Mouse (Mus musculus): ENCODE results near the gene Pigu.

The Pigu gene

DNA sequence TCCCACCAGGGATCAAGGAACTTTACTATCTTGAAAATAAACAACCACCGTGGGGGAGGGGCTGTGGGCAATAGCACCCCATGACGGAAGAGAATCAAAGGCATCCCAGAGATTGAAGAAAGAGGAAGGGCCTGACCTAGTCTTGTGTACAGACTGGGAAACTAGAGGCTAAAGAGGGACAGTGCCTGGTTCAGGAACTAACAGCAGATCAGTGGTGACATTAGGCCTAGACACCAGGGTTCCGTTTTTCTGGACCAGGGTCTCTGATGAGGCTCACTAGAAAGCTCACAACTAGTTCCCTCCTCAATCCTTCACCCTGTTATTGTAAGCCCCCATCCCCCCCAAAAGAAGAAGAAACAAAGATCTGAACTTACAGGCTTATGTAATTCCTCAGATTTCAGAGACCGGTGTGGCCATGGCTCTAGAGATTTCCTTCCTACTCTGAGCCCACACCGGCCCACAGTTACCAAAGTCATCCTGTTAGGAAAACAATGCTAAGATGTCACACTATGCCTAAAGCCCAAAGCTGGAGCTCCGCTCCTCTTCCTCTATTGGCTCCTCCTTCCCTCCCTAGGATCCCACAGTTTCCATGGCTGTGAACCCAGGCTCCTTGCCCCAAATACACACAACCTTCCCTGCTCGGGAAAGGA is 10.5 kb upstream of the Pigu start:
- no peak for DNase-seq (ENCODE audit: low read depth, low spot score)

- no peak for DNase-seq (ENCODE audit: low read depth, low spot score)
Observed at GRCm38 (mm10) chr2:155357686-155358399, 613 bp upstream of the Pigu start.

DNA sequence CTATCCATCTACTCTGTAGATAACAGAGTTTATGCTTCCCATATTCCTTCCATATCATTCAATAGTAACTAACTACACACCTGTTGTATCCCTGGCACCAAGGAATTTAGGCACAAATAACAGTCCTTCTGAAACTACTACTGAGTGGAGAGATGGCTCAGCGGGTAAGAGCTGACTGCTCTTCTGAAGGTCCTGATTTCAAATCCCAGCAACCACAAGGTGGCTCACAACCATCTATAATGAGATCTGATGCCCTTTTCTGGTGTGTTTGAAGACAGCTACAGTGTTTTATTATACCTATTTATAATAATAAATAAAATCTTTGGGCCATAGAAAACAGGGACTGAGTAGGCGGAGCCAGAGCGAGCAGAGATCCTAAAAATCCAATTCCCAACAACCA is 2.8 kb downstream of the Pigu start:
- DNase-seq (ENCODE audit: low read depth, low spot score), result no peak

GRCm38 (mm10) chr2:155346670-155347069 is 10.6 kb downstream of the Pigu start:
- no peak for DNase-seq (ENCODE audit: low read depth, low spot score)

GRCm38 (mm10) chr2:155340166-155340565 is 17.1 kb downstream of the Pigu start:
- DNase-seq (ENCODE audit: low read depth, low spot score), result no peak

- DNase-seq (ENCODE audit: low read depth, low spot score), result no peak
Observed at GRCm38 (mm10) chr2:155336254-155336653, 21.0 kb downstream of the Pigu start.

GRCm38 (mm10) chr2:155335231-155335630 is 22.0 kb downstream of the Pigu start:
- DNase-seq (ENCODE audit: low read depth, low spot score), result peak; percentile 29

DNA sequence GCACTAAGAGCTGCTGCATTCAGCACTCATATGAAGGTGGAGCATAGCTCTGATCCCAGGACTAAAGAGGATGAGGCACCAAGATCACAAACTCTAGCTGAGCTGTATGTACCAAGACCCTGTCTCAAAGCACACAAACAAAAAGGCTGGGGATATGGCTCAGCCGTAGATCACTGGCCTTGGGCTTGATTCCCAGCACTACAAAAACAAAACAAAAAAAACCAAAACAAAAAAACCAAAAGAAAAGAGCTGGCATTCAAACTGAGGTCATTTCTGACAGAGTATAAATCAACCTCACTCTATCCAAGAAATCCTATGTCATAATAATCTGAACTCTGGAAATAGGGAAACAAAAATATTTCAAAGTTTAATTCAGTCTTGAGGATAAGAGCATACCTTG is 23.8 kb downstream of the Pigu start:
- DNase-seq (ENCODE audit: low read depth, low spot score), result no peak

DNA sequence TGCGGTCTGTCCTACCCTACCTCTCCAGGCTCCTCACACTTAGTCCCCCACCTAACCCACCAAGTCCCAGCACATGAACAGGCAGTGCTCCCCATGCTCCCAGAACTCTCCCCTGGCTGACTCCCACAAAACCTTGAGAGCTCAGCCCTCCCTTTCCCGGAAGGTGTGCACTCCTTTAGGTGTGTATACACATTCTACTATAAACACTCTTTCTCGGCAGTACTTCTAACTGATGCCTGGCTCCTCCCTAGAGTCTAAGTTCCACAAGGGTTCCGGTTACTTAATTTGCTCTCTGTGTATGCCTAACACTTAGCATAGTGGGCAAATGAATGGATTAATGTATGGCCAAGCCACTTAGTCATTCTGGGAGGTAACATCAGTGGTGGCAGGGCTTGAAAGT is 25.9 kb downstream of the Pigu start:
- DNase-seq (ENCODE audit: low read depth, low spot score), result no peak

GRCm38 (mm10) chr2:155330811-155331210 is 26.4 kb downstream of the Pigu start:
- DNase-seq (ENCODE audit: low read depth, low spot score), result peak; percentile 38

DNA sequence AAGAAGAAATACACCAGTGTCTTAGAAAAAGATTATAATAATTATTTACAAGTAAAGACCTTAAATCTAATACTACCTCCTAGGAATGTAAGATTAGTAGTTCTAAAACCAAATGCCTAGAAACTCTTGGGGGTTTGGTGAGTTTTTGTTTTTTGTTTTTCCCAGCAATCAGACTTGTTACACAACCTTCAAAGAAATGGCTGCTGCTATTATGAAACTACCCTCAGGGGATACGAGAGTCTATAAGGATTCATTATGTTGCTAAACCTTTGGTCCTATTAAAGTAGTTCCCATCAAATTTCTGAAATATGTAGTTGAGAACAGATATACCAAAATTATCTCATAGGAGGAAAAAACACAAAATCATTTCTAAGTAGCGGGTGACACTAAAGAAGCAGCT is 27.5 kb downstream of the Pigu start:
- no peak for DNase-seq (ENCODE audit: low read depth, low spot score)

GRCm38 (mm10) chr2:155328906-155329305 is 28.3 kb downstream of the Pigu start:
- DNase-seq (ENCODE audit: low read depth, low spot score), result no peak

GRCm38 (mm10) chr2:155327906-155328305 is 29.3 kb downstream of the Pigu start:
- DNase-seq (ENCODE audit: low read depth, low spot score), result no peak

- DNase-seq (ENCODE audit: low read depth, low spot score), result no peak
Observed at GRCm38 (mm10) chr2:155326001-155326400, 31.2 kb downstream of the Pigu start.

DNA sequence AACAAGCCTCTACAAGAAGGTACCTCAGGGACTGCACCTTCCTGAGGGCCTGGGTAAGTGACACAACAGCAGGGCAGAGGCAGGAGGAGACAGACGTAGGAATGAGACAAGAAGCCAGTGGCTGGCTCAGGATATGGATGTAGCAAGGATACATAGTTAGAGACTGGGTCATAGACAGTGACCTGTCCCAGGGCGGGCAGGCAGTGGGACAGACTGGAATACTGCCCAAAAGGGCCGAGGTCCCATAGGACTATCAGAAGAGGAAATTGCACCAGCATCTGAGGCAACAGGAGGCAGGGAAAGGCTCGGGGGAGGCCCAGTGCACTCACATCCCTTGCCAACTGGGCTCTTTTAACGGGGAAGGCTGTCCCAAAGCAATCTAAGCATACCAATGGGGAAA is 36.6 kb downstream of the Pigu start:
- DNase-seq (ENCODE audit: low read depth, low spot score), result no peak

- DNase-seq (ENCODE audit: low read depth, low spot score), result no peak
Observed at GRCm38 (mm10) chr2:155318618-155319017, 38.6 kb downstream of the Pigu start.

- no peak for DNase-seq (ENCODE audit: low read depth, low spot score)
Observed at GRCm38 (mm10) chr2:155313671-155314070, 43.6 kb downstream of the Pigu start.

GRCm38 (mm10) chr2:155308936-155309592 is 48.2 kb downstream of the Pigu start:
- DNase-seq (ENCODE audit: low read depth, low spot score), result peak; percentile 82

DNA sequence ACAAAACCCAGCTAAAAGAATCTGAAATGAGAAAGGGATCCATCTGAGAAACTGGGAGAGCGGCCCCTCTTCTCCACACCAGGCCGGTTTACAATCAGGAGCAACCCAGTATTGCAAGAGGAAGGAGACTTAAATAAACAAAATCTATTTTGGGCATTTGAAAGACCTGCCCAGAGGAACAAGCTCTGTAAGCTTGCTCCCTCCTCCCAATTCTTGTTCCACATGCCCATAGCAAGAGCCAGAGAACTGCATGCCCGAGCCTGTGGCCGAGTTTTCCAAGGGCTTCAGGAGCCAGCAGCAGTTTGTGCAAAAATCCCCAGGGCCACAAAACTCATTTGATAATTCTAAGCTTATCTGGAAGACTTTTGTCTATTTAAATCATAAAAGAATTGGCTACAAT is 57.7 kb downstream of the Pigu start:
- DNase-seq (ENCODE audit: low read depth, low spot score), result no peak

DNA sequence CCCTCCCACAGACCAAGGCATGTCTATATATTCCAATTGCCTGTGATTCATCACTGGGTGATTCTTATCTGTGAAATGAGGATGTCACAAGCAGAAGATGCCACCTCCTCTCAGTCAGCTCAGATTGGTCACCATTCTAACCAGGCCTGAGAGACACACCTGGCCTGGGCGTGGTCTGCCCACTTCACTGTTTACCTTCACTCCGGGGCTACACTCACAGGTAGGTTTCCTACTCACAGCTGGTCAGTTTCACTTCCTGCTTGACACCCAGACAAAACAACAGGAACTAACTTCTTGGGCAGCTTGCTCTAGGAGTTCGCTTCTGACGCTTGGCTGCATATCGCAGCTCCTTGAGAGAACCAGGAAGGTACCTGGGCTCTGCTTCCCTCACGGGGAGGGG is 61.8 kb downstream of the Pigu start:
- no peak for DNase-seq (ENCODE audit: low read depth, low spot score)

DNA sequence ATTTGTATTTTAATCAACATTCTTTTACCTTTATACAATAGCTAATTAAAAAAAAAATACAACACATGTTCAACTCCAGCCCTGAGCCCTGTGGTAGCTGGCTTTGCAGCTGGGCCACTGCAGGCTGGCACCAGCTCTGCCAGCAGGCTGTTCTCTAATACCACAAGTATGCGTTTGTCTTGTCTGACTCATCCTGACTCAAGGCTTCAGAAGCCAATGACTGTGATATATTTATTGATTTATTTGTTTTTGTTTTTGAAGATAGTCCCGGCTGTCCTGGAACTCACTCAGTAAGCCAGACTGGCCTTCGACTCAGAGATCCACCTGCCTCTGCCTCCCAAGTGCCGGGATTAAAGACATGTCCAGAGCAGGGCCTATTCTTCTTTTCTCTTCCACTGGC is 63.3 kb downstream of the Pigu start:
- peak; percentile 85 for DNase-seq (ENCODE audit: low read depth, low spot score)

DNA sequence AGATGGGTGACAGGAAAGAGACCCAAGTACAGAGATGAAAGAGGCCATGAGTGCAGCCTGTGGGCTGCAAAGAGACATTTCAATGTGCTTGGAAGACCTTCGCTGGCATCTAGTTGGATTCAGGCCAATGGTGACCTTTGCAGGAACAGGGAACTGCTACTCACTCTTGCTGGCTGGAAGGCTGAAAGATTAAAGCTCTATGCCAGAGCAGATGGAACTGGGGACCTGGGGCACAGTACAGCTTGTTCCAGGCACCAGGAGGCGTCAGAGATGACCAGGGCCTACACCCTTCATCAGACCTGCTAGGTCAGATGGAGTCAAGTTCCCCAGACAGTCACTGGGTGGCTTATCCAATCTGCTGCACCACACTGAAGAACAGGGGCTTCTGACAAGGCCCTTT is 63.8 kb downstream of the Pigu start:
- peak; percentile 52 for DNase-seq (ENCODE audit: low read depth, low spot score)

DNA sequence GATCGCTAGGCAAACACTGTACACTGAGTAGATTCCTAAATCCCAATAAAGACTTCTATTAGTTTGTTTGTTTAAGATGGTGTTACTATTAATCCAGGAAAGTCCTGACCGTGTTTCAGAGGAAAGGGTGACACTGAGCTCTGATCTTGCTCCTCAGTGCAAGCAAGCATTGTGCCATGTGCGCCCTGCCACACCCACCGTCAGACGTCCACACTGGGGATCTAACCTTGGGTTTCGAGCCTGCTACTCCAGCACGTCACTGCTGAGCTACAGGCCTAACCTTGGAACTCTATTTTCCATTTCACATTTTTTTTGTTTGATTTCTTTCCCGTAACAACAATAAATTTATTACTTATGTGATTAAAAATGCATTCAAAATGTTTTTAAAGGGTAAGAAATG is 67.2 kb downstream of the Pigu start:
- DNase-seq (ENCODE audit: low read depth, low spot score), result no peak

Data from 3T3-L1 (cell line).